Mouse (Mus musculus) liver (tissue): Measurements from ENCODE around the gene Mccc2.
A peak's percentile ranks its signal among the peaks of the same experiment; 100 is the strongest.

Experiments used
- DNase-seq: peaks from one replicate; pipeline ENCODE4 v3.0.0-alpha.2; 2020; ENCODE audit warnings: mixed read lengths

Gene Mccc2

GRCm38 (mm10) chr13:99938606-99939319, 76.7 kb downstream of the Mccc2 start:
- no peak for DNase-seq

DNA sequence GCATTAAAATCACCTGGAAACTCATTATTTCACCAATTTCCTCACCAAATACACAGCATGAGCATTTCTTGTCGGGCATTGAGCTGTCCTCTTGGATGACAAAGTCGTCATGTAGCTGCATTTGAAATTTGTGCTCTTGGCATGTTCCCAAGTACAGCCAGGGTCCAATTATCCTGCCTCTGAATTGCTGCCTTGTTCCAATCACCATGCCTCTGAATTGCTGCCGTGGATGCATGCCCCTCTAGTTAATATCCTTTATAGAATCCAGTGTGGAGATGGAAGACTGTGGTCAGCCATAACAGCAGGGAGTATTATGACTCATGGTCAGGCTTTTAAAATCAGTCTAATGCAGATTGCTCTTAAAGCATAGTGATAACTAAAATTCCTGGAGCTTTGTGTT, 77.7 kb downstream of the Mccc2 start:
- DNase-seq, result no peak

GRCm38 (mm10) chr13:99932406-99932805, 83.0 kb downstream of the Mccc2 start:
- no peak for DNase-seq

DNA sequence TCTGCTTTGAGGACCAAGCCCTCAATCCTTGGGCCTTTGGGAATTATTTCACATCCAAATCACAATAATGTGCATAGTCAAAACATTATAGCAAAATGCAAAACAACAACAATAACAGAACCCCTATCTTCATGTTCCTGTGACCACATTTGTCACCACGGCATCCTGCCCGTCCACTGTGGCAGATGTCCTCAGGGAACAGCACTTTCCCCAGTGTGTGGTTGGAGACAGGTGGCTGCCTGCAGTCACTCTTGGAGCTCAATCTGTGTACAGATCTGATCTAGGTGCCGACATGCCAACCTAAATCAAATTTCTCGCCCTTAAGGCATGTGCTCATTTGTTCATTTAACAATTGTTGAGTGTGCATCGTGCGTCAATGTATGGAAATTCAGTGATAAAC, 83.9 kb downstream of the Mccc2 start:
- DNase-seq, result no peak

- no peak for DNase-seq
Measured at GRCm38 (mm10) chr13:99926249-99926648, 89.2 kb downstream of the Mccc2 start.

- DNase-seq, result no peak
Measured at GRCm38 (mm10) chr13:99915632-99916031, 99.8 kb downstream of the Mccc2 start.

GRCm38 (mm10) chr13:99900965-99901364, 114.5 kb downstream of the Mccc2 start, which contains the start of gene Cartpt:
Cartpt (minus strand) TSS chr13:99901091.
- no peak for DNase-seq

DNA sequence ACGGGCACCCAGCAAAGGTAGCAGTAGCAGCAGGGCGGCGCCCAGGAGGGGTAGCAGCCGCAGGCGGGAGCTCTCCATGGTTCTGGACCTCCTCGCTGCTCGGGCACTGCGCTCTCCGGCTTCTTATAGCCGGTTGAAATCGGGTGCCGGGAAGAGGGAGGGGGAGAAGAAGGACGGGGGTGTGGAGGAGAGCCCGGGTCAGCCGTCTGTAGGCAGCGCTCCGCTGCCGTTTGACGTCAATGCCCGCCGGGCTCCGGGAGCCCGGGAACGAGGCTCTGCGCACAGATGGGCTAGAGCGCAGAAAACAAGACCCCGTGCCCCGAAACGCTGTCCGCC, 114.9 kb downstream of the Mccc2 start:
- peak; percentile 50 for DNase-seq

GRCm38 (mm10) chr13:99899670-99900556, 115.5 kb downstream of the Mccc2 start:
- no peak for DNase-seq

DNA sequence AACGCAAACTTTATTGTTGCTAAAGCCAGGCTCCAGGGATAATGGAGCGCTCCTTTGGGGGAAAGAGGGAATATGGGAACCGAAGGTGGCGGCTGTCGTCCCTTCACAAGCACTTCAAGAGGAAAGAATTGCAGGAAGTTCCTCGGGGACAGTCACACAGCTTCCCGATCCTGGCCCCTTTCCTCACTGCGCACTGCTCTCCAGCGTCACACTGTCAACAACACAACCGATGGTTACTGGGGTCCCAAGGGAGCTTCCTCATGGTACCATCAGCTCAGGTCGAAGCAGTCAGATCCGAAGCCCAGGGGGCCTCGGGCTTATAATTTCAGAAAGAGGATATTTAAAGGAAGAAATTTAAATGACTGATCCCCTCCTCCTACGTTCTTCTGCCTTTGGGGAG, 116.6 kb downstream of the Mccc2 start:
- DNase-seq, result no peak
